Mouse (Mus musculus) G1E (cell line): ENCODE data around the gene Fry.

Experiments
- CTCF ChIP-seq: IDR thresholded peaks from 2 replicates; pipeline ENCODE4 v1.5.1; 2012; ENCODE audit warnings: low read depth, low read length, inconsistent platforms, mixed read lengths
- GATA1 ChIP-seq: IDR thresholded peaks from 2 replicates; pipeline ENCODE4 v1.6.1; 2012; ENCODE audit warnings: borderline replicate concordance, low read length, inconsistent platforms, mixed read lengths
- TAL1 ChIP-seq: conservative IDR thresholded peaks from 2 replicates; pipeline ENCODE4 v1.6.1; 2012; ENCODE audit warnings: low read depth, low read length, inconsistent platforms, mixed read lengths

- no peak for TF ChIP-seq TAL1
- no peak for TF ChIP-seq CTCF
- no peak for TF ChIP-seq GATA1
Measured at GRCm38 (mm10) chr5:150518064-150518463, 399.6 kb downstream of the Fry start, which contains the start of gene Zar1l.
